Mouse (Mus musculus): ENCODE results near the gene Dclk1. TPM values are rescaled to one million over a fixed set of nuclear protein-coding genes. Genes with fewer than 3 reads are reported as not detected.

Dclk1 gene
- polyA plus RNA-seq, 1 experiment from 2014 or later: 56.1 TPM

GRCm38 (mm10) chr3:55520240-55521180 is 278.3 kb downstream of the Dclk1 start:
- no peak for ATAC-seq (ENCODE audit: insufficient number of reproducible peaks, insufficient read depth, low FRiP score, low TSS enrichment, low read depth)
- Histone ChIP-seq H3K27ac (peak overlapping the region; percentile 28; the same call in 1 of the 2 replicates), H3K4me1 (peaks cover 63% of the 10 kb centered on the region), H3K27me3 (no peaks in the 10 kb centered on the region), H3K9ac (no peak overlapping the region), H3K9me3 (no peaks in the 10 kb centered on the region), H3K36me3 (no peaks in the 10 kb centered on the region), H3K4me2 (peak overlapping the region; percentile 32), H3K4me3 (no peak overlapping the region)
- WGBS: 9% methylated on average over 12 of the region's 12 CpGs

GRCm38 (mm10) chr3:55521776-55522175 is 279.6 kb downstream of the Dclk1 start:
- Histone ChIP-seq H3K4me2 (peak overlapping the region; percentile 24), H3K9me3 (no peaks in the 10 kb centered on the region), H3K4me3 (no peak overlapping the region), H3K27ac (0 out of 2 replicates have a peak overlapping the region, but pooled peaks have one; percentile 55), H3K36me3 (no peaks in the 10 kb centered on the region), H3K4me1 (peaks cover 51% of the 10 kb centered on the region), H3K27me3 (no peaks in the 10 kb centered on the region), H3K9ac (no peak overlapping the region)
- no peak for ATAC-seq (ENCODE audit: insufficient number of reproducible peaks, insufficient read depth, low FRiP score, low TSS enrichment, low read depth)
- WGBS: 41% methylated on average over 8 of the region's 8 CpGs

- Histone ChIP-seq H3K27me3 (no peaks in the 10 kb centered on the region), H3K4me1 (peaks cover 38% of the 10 kb centered on the region), H3K27ac (peak overlapping the region; percentile 16; the same call in 1 of the 2 replicates), H3K9ac (no peak overlapping the region), H3K9me3 (no peaks in the 10 kb centered on the region), H3K4me3 (no peak overlapping the region), H3K4me2 (no peak overlapping the region), H3K36me3 (no peaks in the 10 kb centered on the region)
- whole genome bisulfite sequencing: 33% methylated on average over 7 of the region's 7 CpGs
- no peak for ATAC-seq (ENCODE audit: insufficient number of reproducible peaks, insufficient read depth, low FRiP score, low TSS enrichment, low read depth)
Measured at GRCm38 (mm10) chr3:55523224-55523623, 281.1 kb downstream of the Dclk1 start.

DNA sequence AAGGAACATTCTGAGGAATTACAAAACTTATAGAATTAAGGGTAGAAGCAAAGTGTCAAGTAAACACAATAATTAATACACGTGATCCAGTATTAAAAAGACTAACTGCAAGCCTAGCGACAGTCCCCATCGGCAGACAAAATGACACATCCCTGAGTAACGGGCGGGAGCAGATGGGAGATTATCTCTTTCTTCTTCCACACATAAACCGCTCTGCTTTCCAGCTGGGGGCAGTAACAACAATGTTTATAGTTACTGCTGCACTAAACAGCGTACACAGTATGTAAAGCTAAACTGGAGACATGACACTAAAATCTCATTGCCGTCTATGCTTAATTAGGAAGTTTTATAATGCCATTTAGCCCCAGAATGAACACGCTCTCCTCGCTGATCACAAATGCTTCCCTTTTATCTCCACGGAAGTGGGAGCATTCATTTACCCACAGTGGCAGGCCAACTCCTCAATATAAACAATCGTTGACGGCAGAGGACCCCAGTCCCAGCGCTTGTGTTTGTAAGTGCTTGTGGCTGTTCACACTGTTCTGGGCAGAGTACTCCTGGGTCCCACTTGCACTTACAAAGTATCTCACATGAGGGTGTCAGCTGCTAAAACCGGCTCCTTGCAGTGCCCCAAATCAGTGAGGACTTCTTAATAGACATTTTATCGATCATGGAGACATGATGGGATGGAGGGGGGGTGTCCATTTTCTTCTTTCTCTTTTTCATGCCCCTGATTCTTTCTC is 281.7 kb downstream of the Dclk1 start:
- peak overlapping the region; percentile 18; the same call in 1 of the 2 replicates for H3K27ac ChIP-seq
- H3K36me3 ChIP-seq: no peaks in the 10 kb centered on the region
- H3K9ac ChIP-seq: no peak overlapping the region
- no peak for ATAC-seq (ENCODE audit: insufficient number of reproducible peaks, insufficient read depth, low FRiP score, low TSS enrichment, low read depth)
- no peak overlapping the region for H3K4me3 ChIP-seq
- H3K4me1 ChIP-seq: peaks cover 38% of the 10 kb centered on the region
- WGBS: 39% methylated on average over 16 of the region's 16 CpGs
- no peaks in the 10 kb centered on the region for H3K9me3 ChIP-seq
- no peaks in the 10 kb centered on the region for H3K27me3 ChIP-seq
- H3K4me2 ChIP-seq: peak overlapping the region; percentile 22

DNA sequence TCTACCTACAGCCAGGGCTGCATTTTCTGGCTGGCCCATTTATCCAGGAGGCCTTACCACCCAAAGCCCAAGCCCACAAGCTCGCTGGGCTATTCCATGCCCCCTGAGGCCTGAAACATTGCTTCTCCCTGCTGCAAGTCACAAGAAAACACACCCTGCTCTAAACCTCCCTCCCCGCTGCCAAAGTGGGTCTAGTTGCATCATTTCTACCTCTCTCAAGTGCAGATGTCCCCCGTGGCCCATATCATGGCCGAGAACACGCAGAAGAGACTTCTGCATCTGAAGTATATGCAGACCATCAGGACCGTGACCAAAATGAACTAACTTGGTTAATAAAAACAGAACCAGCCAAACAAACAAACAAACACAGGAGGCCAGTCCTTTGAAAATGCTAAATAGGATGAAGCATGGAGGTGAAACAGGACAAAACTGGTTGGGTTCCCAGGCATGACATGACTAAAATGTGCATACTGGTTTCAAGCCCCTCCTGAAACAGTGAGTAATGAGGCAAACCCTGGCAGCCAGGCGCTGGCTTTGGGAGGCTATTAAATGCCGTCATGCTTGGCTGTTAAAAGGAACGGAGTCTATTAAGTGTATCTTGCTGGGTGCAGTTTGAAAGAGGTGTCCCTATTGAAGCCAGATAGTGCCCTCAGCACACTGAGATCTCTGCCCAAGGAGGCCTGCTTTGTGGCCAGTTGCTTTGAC is 282.5 kb downstream of the Dclk1 start:
- WGBS: 53% methylated on average over 9 of the region's 9 CpGs
- ATAC-seq (ENCODE audit: insufficient number of reproducible peaks, insufficient read depth, low FRiP score, low TSS enrichment, low read depth): no peak
- H3K4me1 ChIP-seq: peaks cover 38% of the 10 kb centered on the region

DNA sequence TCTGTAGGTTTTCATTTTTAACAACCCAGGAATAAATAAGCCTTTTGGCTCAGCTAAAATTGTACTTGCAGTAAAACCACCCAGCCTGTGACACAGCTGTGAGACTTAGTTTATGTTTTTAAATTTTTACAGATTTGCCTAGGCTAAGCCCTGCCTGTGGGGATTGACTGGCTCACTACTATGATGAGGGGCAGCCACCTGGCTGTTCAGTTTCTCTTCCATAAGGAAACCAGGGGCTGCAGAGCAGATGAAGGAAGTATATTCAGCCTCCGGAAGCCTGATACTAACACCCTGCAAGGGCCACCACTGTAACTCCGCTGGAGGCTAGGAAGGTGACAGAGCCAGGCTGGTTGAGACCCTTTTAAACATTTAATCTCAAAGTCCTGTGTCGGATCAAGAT is 284.3 kb downstream of the Dclk1 start:
- H3K36me3 ChIP-seq: no peaks in the 10 kb centered on the region
- no peaks in the 10 kb centered on the region for H3K9me3 ChIP-seq
- no peak overlapping the region for H3K27ac ChIP-seq
- peaks cover 43% of the 10 kb centered on the region for H3K4me1 ChIP-seq
- no peak for ATAC-seq (ENCODE audit: insufficient number of reproducible peaks, insufficient read depth, low FRiP score, low TSS enrichment, low read depth)
- H3K4me2 ChIP-seq: no peak overlapping the region
- H3K9ac ChIP-seq: no peak overlapping the region
- WGBS: 72% methylated on average over 3 of the region's 3 CpGs
- H3K4me3 ChIP-seq: no peak overlapping the region
- H3K27me3 ChIP-seq: no peaks in the 10 kb centered on the region

More for the DNA sequence above, 282.5 kb downstream of the Dclk1 start:
- no peak overlapping the region for H3K4me3 ChIP-seq
- H3K4me2 ChIP-seq: no peak overlapping the region
- no peaks in the 10 kb centered on the region for H3K27me3 ChIP-seq
- no peaks in the 10 kb centered on the region for H3K9me3 ChIP-seq
- H3K27ac ChIP-seq: peak overlapping the region; percentile 18; the same call in 1 of the 2 replicates
- no peak overlapping the region for H3K9ac ChIP-seq
- H3K36me3 ChIP-seq: no peaks in the 10 kb centered on the region

DNA sequence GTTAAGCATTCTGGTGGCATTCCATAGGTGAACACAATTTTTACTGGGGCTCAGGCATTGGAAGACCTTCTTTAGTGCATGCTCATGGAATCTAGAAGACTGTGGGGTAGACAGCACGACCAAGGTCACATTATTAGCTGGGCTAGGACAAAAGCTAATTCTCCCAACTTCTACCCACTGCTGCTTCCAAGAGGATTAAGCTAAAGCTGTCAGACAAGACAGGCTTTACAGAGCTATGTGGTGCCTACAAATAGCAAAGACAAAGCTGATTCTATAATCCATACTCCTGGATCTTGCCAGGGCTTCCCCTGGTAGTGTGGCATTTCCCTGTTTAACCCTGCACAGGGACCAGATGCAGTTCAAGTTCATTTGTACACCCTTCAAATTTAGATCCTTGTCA is 285.4 kb downstream of the Dclk1 start:
- WGBS: 55% methylated on average over 1 of the region's 1 CpGs
- H3K27me3 ChIP-seq: no peaks in the 10 kb centered on the region
- no peak overlapping the region for H3K27ac ChIP-seq
- no peak for ATAC-seq (ENCODE audit: insufficient number of reproducible peaks, insufficient read depth, low FRiP score, low TSS enrichment, low read depth)
- peaks cover 44% of the 10 kb centered on the region for H3K4me1 ChIP-seq
- H3K9ac ChIP-seq: no peak overlapping the region
- no peak overlapping the region for H3K4me3 ChIP-seq
- H3K4me2 ChIP-seq: no peak overlapping the region
- no peaks in the 10 kb centered on the region for H3K9me3 ChIP-seq
- H3K36me3 ChIP-seq: no peaks in the 10 kb centered on the region

DNA sequence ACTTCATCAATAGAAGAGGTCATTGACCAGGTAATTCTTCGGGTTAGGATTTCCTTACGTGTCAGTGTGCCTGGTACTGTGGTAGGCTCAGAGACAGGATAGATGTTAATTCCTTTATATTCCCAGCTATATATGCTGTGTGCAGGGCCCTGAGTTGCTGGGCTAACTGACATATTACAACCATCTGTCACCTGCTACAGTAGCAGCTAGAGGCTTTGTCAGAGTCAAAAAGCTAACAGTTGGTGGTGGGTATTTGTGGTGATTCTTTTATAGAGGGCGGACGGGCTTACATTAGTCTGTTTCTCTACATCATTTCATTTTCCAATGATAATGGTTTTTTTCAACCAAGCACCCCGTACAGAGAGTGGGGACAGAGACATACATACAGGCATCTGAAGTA is 285.8 kb downstream of the Dclk1 start:
- Histone ChIP-seq H3K9me3 (no peaks in the 10 kb centered on the region), H3K27me3 (no peaks in the 10 kb centered on the region), H3K4me3 (no peak overlapping the region), H3K27ac (no peak overlapping the region), H3K4me1 (peaks cover 42% of the 10 kb centered on the region), H3K36me3 (no peaks in the 10 kb centered on the region), H3K9ac (no peak overlapping the region), H3K4me2 (no peak overlapping the region)
- no peak for ATAC-seq (ENCODE audit: insufficient number of reproducible peaks, insufficient read depth, low FRiP score, low TSS enrichment, low read depth)
- 90% methylated on average over 5 of the region's 5 CpGs for whole genome bisulfite sequencing

- 75% methylated on average over 2 of the region's 2 CpGs for WGBS
- no peak overlapping the region for H3K9ac ChIP-seq
- no peaks in the 10 kb centered on the region for H3K27me3 ChIP-seq
- ATAC-seq (ENCODE audit: insufficient number of reproducible peaks, insufficient read depth, low FRiP score, low TSS enrichment, low read depth): no peak
- no peak overlapping the region for H3K4me3 ChIP-seq
- no peak overlapping the region for H3K4me2 ChIP-seq
- peaks cover 33% of the 10 kb centered on the region for H3K4me1 ChIP-seq
- H3K27ac ChIP-seq: no peak overlapping the region
- no peaks in the 10 kb centered on the region for H3K9me3 ChIP-seq
- no peaks in the 10 kb centered on the region for H3K36me3 ChIP-seq
Measured at GRCm38 (mm10) chr3:55529414-55529813, 287.2 kb downstream of the Dclk1 start.

GRCm38 (mm10) chr3:55531204-55532044 is 289.3 kb downstream of the Dclk1 start:
- H3K9me3 ChIP-seq: no peaks in the 10 kb centered on the region
- H3K9ac ChIP-seq: no peak overlapping the region
- peak overlapping the region; percentile 63 for H3K27ac ChIP-seq
- no peak; the same call in 1 of the 2 replicates for ATAC-seq (ENCODE audit: insufficient number of reproducible peaks, insufficient read depth, low FRiP score, low TSS enrichment, low read depth)
- peaks cover 45% of the 10 kb centered on the region for H3K4me1 ChIP-seq
- H3K4me3 ChIP-seq: no peak overlapping the region
- WGBS: 38% methylated on average over 14 of the region's 14 CpGs
- no peaks in the 10 kb centered on the region for H3K36me3 ChIP-seq
- 0 out of 2 replicates have a peak overlapping the region, but pooled peaks have one; percentile 2 for H3K4me2 ChIP-seq
- no peaks in the 10 kb centered on the region for H3K27me3 ChIP-seq

Measured in embryonic facial prominence, embryonic 13.5 days (tissue).